Mouse (Mus musculus): Measurements from ENCODE around the gene Ctns.

- TF ChIP-seq FOSL1 (IDR thresholded peaks at IDR 0.05; ENCODE audit: insufficient read depth, low read length, poor library complexity, severe bottlenecking) (no peak), CTCF (IDR thresholded peaks at IDR 0.05; ENCODE audit: control insufficient read depth, insufficient read depth, insufficient read length) (no peak), USF1 (IDR thresholded peaks at IDR 0.05; ENCODE audit: low read depth) (no peak), MAX (IDR thresholded peaks at IDR 0.05) (no peak), CEBPB (IDR thresholded peaks at IDR 0.05; ENCODE audit: low read depth) (no peak), MYOD1 (IDR thresholded peaks at IDR 0.05; ENCODE audit: control insufficient read depth, insufficient read length, low read depth) (no peak)
These were observed 30.3 kb downstream of the Ctns start for GRCm38 (mm10) chr11:73168576-73168975.
